Mouse (Mus musculus) retina, postnatal 1 day (tissue): ENCODE measurements around the gene Rnf41.

ENCODE experiments used
- DNase-seq: peaks from one replicate; pipeline ENCODE4 v3.0.0-alpha.2; 2012

The Rnf41 gene

GRCm38 (mm10) chr10:128489380-128489779 is 77.9 kb downstream of the Rnf41 start:
- no peak for DNase-seq

GRCm38 (mm10) chr10:128489785-128490184 is 78.3 kb downstream of the Rnf41 start:
- DNase-seq = no peak

- DNase-seq = no peak
Measured at GRCm38 (mm10) chr10:128490232-128490631, 78.8 kb downstream of the Rnf41 start.

- no peak for DNase-seq
Measured at GRCm38 (mm10) chr10:128490912-128491311, 79.5 kb downstream of the Rnf41 start.
